Mouse (Mus musculus): Measurements from ENCODE around the gene Cpeb2. TPM values are rescaled to one million over a fixed set of nuclear protein-coding genes. Genes with fewer than 3 reads are reported as not detected.

The Cpeb2 gene
- polyA plus RNA-seq, 1 experiment from 2014 or later = 1.4 TPM

DNA sequence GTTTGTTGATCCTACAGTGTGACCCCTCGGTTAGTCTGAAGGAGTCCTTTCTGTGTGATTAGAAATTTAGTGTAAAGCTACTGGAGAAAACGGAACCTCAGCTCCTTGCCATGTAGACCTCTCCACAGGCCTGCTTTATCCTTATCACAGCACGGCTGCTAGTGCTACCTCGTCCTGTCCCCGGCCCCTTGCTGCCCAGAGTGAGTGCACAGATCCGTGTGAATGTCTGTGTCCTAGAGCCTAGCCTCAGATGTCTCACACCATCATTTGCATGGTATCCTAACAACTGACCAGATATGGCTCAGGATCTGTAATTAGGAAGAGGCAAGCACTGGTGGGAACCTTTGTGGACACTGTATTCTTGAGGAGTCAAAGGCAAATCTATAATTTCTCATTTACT, 14.0 kb downstream of the Cpeb2 start:
- 79% methylated on average over 6 of the region's 6 CpGs for WGBS
- H3K27ac ChIP-seq (replicated peaks) = no peak overlapping the region
- H3K36me3 ChIP-seq (replicated peaks) = no peaks in the 10 kb centered on the region
- no peaks in the 10 kb centered on the region for H3K27me3 ChIP-seq (replicated peaks; ENCODE audit: low read depth, poor library complexity, severe bottlenecking)
- DNase-seq (ENCODE audit: low spot score) = no peak
- H3K4me1 ChIP-seq = no peaks in the 10 kb centered on the region
- H3K9me3 ChIP-seq = no peaks in the 10 kb centered on the region
- no peak overlapping the region for H3K4me3 ChIP-seq

DNA sequence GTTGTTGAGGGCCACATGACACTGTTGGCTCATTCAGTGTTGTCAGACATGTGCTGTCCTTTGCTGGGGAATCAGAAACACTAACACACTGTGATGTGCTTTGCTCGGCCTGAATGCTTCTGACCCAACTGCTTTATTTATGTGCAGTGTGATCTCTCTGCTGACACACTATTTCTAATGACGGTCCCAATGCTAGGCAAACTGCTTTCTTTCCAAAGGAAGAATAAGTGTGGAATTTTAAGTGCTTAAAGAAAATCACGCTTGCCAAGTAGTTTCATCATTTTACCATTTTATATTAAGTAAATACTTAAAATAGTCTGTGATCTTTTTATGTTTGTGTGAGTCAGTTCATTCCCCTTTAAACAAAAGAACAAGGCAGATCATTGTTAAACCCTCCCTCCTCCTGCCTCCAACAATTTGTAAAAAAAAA, 15.0 kb downstream of the Cpeb2 start:
- Histone ChIP-seq H3K27ac (replicated peaks) (no peak overlapping the region), H3K9me3 (no peaks in the 10 kb centered on the region), H3K27me3 (replicated peaks; ENCODE audit: low read depth, poor library complexity, severe bottlenecking) (no peaks in the 10 kb centered on the region), H3K36me3 (replicated peaks) (no peaks in the 10 kb centered on the region), H3K4me3 (no peak overlapping the region), H3K4me1 (no peaks in the 10 kb centered on the region)
- WGBS = 51% methylated on average over 3 of the region's 3 CpGs
- no peak for DNase-seq (ENCODE audit: low spot score)

DNA sequence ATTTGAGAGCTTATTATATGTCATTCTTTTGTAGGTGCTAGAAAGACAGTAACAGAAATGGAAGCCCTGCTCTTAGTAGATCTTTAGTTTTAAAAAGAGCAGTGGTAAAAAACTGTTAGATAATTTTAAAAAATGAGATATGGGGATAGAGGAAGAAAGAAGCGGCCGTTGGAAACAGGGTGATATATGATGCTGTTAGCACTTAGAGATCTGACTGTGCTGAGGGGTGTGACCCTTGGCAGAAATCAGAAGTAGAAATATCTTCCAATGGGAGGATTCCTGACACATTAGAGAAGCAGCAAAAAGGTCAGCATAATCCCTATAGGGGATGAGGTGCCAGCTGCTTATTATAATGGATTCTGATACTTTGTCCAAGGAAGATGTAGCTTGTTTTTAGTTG, 24.5 kb downstream of the Cpeb2 start:
- no peak overlapping the region for H3K27ac ChIP-seq (replicated peaks)
- no peak for DNase-seq (ENCODE audit: low spot score)
- no peak overlapping the region for H3K4me3 ChIP-seq
- no peaks in the 10 kb centered on the region for H3K27me3 ChIP-seq (replicated peaks; ENCODE audit: low read depth, poor library complexity, severe bottlenecking)
- H3K9me3 ChIP-seq = no peaks in the 10 kb centered on the region
- 97% methylated on average over 2 of the region's 2 CpGs for WGBS
- H3K4me1 ChIP-seq = no peaks in the 10 kb centered on the region
- H3K36me3 ChIP-seq (replicated peaks) = no peaks in the 10 kb centered on the region

DNA sequence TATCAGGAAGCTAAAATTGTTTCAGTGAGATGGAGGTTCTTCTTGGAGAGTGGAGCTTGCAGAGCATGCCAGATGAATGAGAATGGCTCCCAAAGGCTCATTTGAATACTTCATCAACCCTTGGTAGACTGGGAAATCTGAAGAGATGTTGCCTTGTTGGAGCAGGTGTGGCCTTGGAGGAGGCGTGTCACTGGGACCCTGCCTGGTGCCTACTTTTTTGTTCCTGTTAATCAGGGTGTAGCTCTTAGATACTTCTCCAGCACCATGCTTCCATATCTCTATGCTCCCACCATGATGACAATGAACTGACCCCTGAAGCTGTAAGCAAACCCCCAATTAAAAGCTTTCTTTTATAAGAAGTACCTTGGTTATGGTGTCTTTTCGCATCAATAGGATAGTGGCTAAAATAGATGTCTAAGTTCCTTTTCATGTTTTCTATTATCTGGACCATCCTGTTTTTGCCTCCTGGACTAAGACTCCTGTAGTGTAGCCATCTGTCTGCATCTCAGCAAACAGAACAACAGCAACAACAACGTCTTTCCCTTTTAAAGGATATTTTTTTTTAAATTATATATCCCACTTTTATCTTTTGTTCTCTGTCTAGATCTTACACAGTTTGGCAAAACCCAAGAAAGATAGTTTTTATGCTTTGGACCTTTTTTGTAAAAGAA, 25.6 kb downstream of the Cpeb2 start:
- H3K27ac ChIP-seq (replicated peaks) = no peak overlapping the region

DNA sequence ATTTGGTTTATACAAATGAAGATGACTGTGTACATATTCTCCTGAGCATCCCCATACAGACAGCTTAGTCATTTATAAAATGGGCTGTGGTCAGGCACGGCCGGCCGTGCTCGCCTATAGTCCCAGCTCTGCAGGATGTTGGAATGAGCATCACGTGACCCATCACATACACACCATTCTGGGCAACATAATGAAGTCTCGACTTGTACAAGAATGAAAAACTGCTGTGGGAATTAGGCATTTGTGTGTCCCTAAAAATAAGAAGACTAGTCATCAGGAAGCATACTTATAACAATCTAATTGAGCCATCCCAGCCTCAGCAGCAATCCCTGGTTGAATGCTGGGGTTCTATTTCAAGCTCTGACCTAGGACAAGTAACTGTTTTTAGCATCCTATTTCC, 28.8 kb downstream of the Cpeb2 start:
- 73% methylated on average over 6 of the region's 6 CpGs for WGBS
- H3K9me3 ChIP-seq = no peaks in the 10 kb centered on the region
- no peak overlapping the region for H3K27ac ChIP-seq (replicated peaks)
- no peaks in the 10 kb centered on the region for H3K27me3 ChIP-seq (replicated peaks; ENCODE audit: low read depth, poor library complexity, severe bottlenecking)
- no peak overlapping the region for H3K4me3 ChIP-seq
- no peak for DNase-seq (ENCODE audit: low spot score)
- no peaks in the 10 kb centered on the region for H3K36me3 ChIP-seq (replicated peaks)
- H3K4me1 ChIP-seq = no peaks in the 10 kb centered on the region

More for the DNA sequence above, 25.6 kb downstream of the Cpeb2 start:
- Histone ChIP-seq H3K36me3 (replicated peaks) (no peaks in the 10 kb centered on the region), H3K27me3 (replicated peaks; ENCODE audit: low read depth, poor library complexity, severe bottlenecking) (no peaks in the 10 kb centered on the region), H3K9me3 (no peaks in the 10 kb centered on the region), H3K4me1 (no peaks in the 10 kb centered on the region), H3K4me3 (no peak overlapping the region)
- no peak for DNase-seq (ENCODE audit: low spot score)
- WGBS = 89% methylated on average over 3 of the region's 3 CpGs

DNA sequence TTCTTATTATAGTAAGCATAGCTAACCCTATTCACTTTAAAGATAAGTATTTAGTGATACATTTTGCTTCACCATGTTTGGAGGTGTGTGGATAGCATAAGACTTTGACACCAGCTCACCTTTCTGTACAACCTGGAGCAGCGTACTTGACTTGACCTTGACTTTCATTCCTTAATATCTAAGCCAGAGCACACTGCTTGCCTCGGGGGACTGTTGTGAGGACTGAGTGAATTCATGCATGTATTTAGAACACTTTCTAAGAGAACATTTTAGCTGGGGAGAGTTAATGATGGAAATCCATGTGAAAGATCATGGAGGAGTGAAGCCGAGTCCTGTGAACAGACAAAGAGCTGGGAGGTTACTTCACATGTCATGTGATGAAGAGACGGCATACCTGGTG, 31.0 kb downstream of the Cpeb2 start:
- Histone ChIP-seq H3K36me3 (replicated peaks) (no peaks in the 10 kb centered on the region), H3K9me3 (no peaks in the 10 kb centered on the region), H3K4me3 (no peak overlapping the region), H3K27ac (replicated peaks) (no peak overlapping the region), H3K4me1 (no peaks in the 10 kb centered on the region), H3K27me3 (replicated peaks; ENCODE audit: low read depth, poor library complexity, severe bottlenecking) (no peaks in the 10 kb centered on the region)
- 90% methylated on average over 4 of the region's 4 CpGs for WGBS
- no peak for DNase-seq (ENCODE audit: low spot score)

DNA sequence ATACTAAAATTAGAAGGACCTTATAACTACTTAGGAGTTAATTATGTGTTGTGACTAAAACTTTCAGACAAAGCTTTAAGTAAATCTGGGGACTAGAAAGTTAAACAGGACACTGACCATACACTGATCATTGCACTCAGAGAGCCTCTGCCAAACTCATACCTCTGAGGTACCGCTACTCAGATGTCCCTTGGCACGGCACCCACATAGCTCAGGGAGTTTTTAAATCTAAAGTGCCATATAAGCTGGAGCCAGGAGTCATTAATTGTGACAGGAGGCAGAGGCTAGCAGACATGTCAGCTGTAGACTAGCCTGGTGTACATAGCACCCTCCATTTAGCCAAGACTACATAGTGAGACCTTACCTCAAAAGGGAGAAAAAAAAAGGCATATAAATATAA, 31.7 kb downstream of the Cpeb2 start:
- no peaks in the 10 kb centered on the region for H3K9me3 ChIP-seq
- 96% methylated on average over 2 of the region's 2 CpGs for WGBS
- DNase-seq (ENCODE audit: low spot score) = no peak
- no peaks in the 10 kb centered on the region for H3K27me3 ChIP-seq (replicated peaks; ENCODE audit: low read depth, poor library complexity, severe bottlenecking)
- H3K36me3 ChIP-seq (replicated peaks) = no peaks in the 10 kb centered on the region
- H3K4me3 ChIP-seq = no peak overlapping the region
- H3K27ac ChIP-seq (replicated peaks) = no peak overlapping the region
- no peaks in the 10 kb centered on the region for H3K4me1 ChIP-seq

DNA sequence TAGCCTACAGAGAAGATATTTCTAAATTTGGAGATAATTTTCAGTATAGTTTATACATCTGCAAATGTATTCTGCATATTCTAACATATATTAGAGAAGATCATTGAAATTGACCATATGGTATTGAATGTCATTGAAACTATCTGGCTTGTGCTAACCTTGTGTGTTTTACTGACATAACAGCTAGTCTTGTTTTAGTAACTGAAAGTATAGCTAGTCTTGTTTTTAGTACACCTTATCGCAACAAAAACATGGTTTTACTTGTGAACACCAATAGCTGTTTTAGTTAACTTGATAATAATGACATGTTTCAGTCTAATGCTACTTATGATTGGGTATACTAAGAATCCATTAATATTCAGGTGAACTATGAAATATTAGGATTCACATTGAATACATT, 45.0 kb downstream of the Cpeb2 start:
- 95% methylated on average over 1 of the region's 1 CpGs for WGBS
- Histone ChIP-seq H3K4me1 (no peaks in the 10 kb centered on the region), H3K27ac (replicated peaks) (no peak overlapping the region), H3K27me3 (replicated peaks; ENCODE audit: low read depth, poor library complexity, severe bottlenecking) (no peaks in the 10 kb centered on the region), H3K9me3 (no peaks in the 10 kb centered on the region), H3K36me3 (replicated peaks) (no peaks in the 10 kb centered on the region), H3K4me3 (no peak overlapping the region)
- no peak for DNase-seq (ENCODE audit: low spot score)

DNA sequence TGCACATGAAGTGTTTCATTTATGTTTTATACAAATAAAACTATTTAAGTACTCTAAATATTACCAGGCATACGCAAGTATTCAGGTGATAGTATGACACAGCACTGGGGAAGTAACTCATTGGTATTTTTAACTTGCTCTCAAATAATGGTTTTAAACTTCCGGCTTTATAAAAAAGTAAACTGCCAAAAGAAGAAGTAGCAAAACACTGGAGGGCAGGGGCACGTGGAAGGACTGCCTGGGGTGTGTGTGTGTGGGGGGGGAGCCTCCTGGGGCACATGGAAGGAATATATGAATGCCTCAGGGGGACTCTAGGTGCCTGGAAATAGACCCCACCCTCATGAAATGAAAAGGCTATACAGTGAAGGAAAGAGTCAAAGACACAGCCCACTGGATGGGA, 46.8 kb downstream of the Cpeb2 start:
- H3K27ac ChIP-seq (replicated peaks) = no peak overlapping the region
- no peaks in the 10 kb centered on the region for H3K9me3 ChIP-seq
- no peak for DNase-seq (ENCODE audit: low spot score)
- H3K36me3 ChIP-seq (replicated peaks) = no peaks in the 10 kb centered on the region
- no peaks in the 10 kb centered on the region for H3K4me1 ChIP-seq
- no peaks in the 10 kb centered on the region for H3K27me3 ChIP-seq (replicated peaks; ENCODE audit: low read depth, poor library complexity, severe bottlenecking)
- WGBS = 79% methylated on average over 3 of the region's 3 CpGs
- no peak overlapping the region for H3K4me3 ChIP-seq

DNA sequence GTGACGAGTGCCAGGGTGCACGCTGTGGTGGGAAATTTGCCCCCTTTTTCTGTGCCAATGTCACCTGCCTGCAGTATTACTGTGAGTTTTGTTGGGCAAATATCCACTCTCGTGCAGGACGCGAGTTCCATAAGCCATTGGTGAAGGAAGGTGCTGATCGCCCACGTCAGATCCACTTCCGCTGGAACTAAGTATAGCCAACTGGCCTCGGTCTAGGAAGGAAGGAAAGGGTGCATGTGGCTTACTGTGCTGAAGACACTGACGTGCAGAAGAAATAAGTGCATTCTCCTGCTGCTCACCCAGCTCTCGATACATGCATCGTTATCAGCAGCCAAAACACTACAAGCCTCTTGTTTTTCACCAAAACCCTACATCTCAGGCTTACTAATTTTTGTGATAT, 52.8 kb downstream of the Cpeb2 start:
- WGBS = 89% methylated on average over 12 of the region's 12 CpGs
- no peak overlapping the region for H3K4me3 ChIP-seq
- H3K9me3 ChIP-seq = no peaks in the 10 kb centered on the region
- no peaks in the 10 kb centered on the region for H3K4me1 ChIP-seq
- DNase-seq (ENCODE audit: low spot score) = no peak
- no peak overlapping the region for H3K27ac ChIP-seq (replicated peaks)
- H3K36me3 ChIP-seq (replicated peaks) = no peaks in the 10 kb centered on the region
- H3K27me3 ChIP-seq (replicated peaks; ENCODE audit: low read depth, poor library complexity, severe bottlenecking) = no peaks in the 10 kb centered on the region

DNA sequence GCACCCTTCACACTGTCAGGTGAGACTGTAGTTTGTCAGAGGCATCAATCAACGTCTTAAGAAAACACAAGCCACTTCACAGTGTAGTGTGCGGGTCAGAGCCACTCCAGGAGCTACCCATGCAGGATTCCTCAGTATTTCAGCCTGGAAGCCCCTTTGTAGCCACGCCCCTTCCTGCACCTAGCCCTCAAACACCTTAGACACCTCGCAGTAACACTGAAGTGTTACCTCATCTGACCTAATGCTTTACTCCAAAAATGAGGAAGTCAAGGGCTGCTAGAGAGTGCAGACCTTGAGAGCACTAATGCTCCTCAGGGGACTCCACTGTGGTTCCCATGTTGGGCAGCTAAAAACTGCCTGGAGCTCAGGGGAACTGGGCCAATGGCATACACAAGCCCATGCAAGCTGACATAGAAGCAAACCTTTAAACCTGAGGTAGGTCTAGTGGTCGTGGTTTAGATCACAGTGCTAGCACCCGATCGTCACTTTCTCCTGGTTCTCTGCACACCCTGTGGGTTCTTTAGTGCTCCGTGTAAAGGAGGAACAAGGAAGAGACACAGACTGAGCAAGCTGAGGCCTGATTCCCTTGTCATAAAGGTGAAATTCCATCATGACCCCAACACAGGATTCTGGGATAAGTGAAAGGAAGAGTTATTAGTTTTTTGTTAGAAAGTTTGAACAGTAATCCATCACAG, 56.9 kb downstream of the Cpeb2 start:
- DNase-seq (ENCODE audit: low spot score) = no peak
- Histone ChIP-seq H3K4me3 (no peak overlapping the region), H3K36me3 (replicated peaks) (no peaks in the 10 kb centered on the region), H3K4me1 (no peaks in the 10 kb centered on the region), H3K27ac (replicated peaks) (no peak overlapping the region), H3K9me3 (no peaks in the 10 kb centered on the region), H3K27me3 (replicated peaks; ENCODE audit: low read depth, poor library complexity, severe bottlenecking) (no peaks in the 10 kb centered on the region)
- 82% methylated on average over 8 of the region's 8 CpGs for WGBS

DNA sequence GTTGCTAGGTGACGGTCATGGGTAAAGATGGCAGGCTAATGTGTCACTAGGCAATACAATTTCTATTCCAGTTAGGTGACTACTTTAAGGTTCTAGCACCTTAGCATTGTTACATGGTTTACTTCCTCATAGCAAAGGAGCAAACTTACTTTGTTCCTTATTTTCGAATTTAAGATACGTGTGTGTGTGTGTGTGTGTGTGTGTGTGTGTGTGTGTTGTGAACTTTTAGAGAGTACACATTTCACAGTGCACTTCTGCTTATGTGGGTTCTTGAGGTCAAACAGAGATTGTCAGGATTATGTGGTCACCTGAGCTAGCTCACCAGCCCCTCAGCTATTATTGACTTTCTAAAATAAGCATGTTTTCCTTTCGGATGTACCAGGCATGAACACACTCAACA, 60.2 kb downstream of the Cpeb2 start:
- Histone ChIP-seq H3K4me3 (no peak overlapping the region), H3K27ac (replicated peaks) (no peak overlapping the region), H3K36me3 (replicated peaks) (no peaks in the 10 kb centered on the region), H3K4me1 (no peaks in the 10 kb centered on the region), H3K9me3 (no peaks in the 10 kb centered on the region), H3K27me3 (replicated peaks; ENCODE audit: low read depth, poor library complexity, severe bottlenecking) (no peaks in the 10 kb centered on the region)
- WGBS = 92% methylated on average over 4 of the region's 4 CpGs
- no peak for DNase-seq (ENCODE audit: low spot score)

DNA sequence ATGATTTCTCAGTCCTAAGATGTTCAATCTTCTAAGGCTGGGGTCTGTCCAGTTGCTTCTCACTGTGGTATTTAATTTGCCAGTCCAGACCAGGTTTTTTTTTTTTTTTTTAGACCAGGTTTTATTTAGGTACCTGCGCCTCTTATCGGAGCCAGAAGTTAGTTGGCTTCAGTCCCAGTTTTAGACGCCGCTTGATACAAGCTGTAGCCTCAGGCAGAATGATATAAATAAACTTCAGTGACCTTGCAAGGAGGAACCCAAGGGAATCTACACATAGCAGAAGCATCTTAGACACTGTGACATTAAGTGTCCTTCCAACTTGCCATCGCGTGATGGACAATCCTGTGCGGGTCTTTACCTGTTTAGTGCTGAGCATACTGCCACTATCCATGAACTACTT, 64.5 kb downstream of the Cpeb2 start:
- DNase-seq (ENCODE audit: low spot score) = no peak
- Histone ChIP-seq H3K27me3 (replicated peaks; ENCODE audit: low read depth, poor library complexity, severe bottlenecking) (no peaks in the 10 kb centered on the region), H3K9me3 (no peaks in the 10 kb centered on the region), H3K27ac (replicated peaks) (no peak overlapping the region), H3K4me3 (no peak overlapping the region), H3K4me1 (no peaks in the 10 kb centered on the region), H3K36me3 (replicated peaks) (no peaks in the 10 kb centered on the region)
- WGBS = 91% methylated on average over 7 of the region's 7 CpGs

Measured in embryonic facial prominence, embryonic 10.5 days (tissue).